Mouse (Mus musculus) kidney, adult 10 weeks (tissue): Measurements from ENCODE around the gene Uqcrfs1. TPM values are rescaled to one million over a fixed set of nuclear protein-coding genes. Genes with fewer than 3 reads are reported as not detected.

ENCODE experiments used
- polyA plus RNA-seq: library from polyadenylated mRNA; stranded (reverse); fragments of 350-450 nt; fragmentation: Illumina TruSeq; extraction: RNeasy Lipid Tissue Mini Kit (QIAGEN cat#74804); gene quantifications from one replicate; pipeline ENCODE4 v1.2.3, GENCODE M21; 2014; ENCODE audit warnings: low read depth, low replicate concordance

Gene Uqcrfs1
- polyA plus RNA-seq = 478 TPM

DNA sequence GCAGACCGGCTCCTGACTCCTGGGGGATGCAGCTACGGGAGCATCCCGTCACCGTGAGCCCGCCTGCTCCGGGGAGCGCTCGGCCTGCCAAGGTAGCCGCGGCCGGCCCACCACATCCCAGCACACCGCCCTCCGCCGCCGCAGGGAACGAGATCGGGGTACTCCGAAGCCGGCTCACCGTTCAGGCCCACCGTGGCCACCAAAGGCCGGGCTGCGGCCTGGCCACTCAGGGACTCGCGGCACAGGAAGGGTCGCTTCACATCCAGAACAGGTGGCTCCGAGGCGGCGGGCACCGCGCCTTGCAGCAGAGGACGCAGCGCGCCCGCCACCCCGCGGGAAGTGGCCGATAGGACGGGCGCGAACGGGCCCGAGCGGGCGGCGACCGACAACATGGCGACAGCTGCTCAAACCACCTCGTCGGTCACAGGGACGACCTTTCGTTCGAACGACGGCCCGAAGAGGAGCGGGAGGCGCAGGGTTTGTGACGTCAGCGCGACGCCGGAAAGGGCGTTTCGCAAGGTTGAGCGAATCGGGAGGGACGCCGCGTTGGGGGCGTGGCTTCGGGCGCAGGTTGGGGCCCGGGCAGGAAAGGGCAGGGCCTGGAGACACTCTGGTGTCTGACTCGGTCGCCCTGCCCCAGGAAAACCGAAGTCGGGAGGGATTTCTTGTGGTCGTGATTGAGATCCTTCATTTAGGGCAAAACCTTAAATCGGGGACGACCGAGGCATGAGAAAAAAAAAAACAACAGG lies at the start of gene Uqcrfs1:
TSS of gene Uqcrfs1 (minus strand) at position 507 of the 749 bp plus-strand sequence.

Other genes starting within 250 kb of the Uqcrfs1 start
- 89.6 TPM for gene Agtr1a, start 208.9 kb downstream of the Uqcrfs1 start, polyA plus RNA-seq
- gene Dusp22, start 114.6 kb upstream of the Uqcrfs1 start, polyA plus RNA-seq = 37.4 TPM
- gene Irf4, start 203.9 kb upstream of the Uqcrfs1 start, polyA plus RNA-seq = 0.49 TPM